Mouse (Mus musculus) ES-Bruce4 (cell line): ENCODE measurements at regions not wholly inside any gene's neighbourhood (a gene's known extent, or its start where the extent isn't known, plus 50 kb on each side); places are given as distances from the start of the nearest gene placed in this dataset.

Experiments
- CTCF ChIP-seq: IDR thresholded peaks from one replicate; pipeline ENCODE4 v1.8.1; 2011; ENCODE audit warnings: low read depth, low read length
- EP300 ChIP-seq: IDR thresholded peaks from 2 replicates; pipeline ENCODE4 v1.6.1; 2011; ENCODE audit warnings: low read depth, low read length; ENCODE audit not compliant: insufficient read depth
- POLR2A ChIP-seq: IDR thresholded peaks from one replicate; pipeline ENCODE4 v1.8.1; 2011; ENCODE audit warnings: low read length; ENCODE audit not compliant: insufficient read depth

DNA sequence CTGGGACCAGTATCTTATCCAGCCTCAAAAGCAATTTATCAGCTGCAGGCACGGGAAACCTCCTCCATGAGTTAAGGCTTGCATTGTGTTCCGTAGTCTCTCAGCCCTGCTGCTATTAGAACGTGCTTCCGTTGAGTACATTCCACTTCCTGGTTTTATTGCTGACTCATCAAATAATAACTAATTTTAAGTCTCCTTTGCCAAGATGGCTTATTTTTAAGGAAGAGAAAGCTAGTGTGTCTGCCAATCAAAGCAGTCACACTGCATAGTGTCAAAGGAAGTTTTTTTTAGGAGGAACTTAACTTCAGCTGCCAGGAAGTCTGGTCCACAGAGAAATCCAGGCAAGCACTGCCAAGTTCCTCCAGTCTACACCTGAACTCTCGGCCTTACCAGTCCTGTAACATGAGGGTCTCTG lies 269.2 kb upstream of the Clec14a start:
- no peak for TF ChIP-seq CTCF
- no peak for TF ChIP-seq POLR2A
- TF ChIP-seq EP300: no peak
